Mouse (Mus musculus) liver (tissue): Measurements from ENCODE around the gene Hist2h2bb.
"Not testable (repeated sequence)": the region's sequence is repeated elsewhere in the genome, so short reads cannot be mapped to it uniquely, and the experiment has no call there.

ENCODE experiments used
- DNase-seq: peaks from one replicate; pipeline ENCODE4 v3.0.0-alpha.2; 2020; ENCODE audit warnings: mixed read lengths

Hist2h2bb gene

GRCm38 (mm10) chr3:96240799-96241197, 28.8 kb upstream of the Hist2h2bb start:
- DNase-seq: no peak

GRCm38 (mm10) chr3:96243921-96244572, 25.5 kb upstream of the Hist2h2bb start:
- peak; percentile 44 for DNase-seq

GRCm38 (mm10) chr3:96245003-96245886, 24.3 kb upstream of the Hist2h2bb start, which contains the start of gene Hist2h2aa1:
Gene Hist2h2aa1 (plus strand): TSS chr3:96245497.
- DNase-seq: peak; percentile 83

GRCm38 (mm10) chr3:96246018-96246417, 23.5 kb upstream of the Hist2h2bb start:
- DNase-seq: not testable (repeated sequence)

GRCm38 (mm10) chr3:96246427-96246856, 23.1 kb upstream of the Hist2h2bb start, which contains the start of gene Hist2h3c1:
Gene Hist2h3c1 (plus strand): TSS chr3:96246685.
- not testable (repeated sequence) for DNase-seq

GRCm38 (mm10) chr3:96247356-96248140, 22.0 kb upstream of the Hist2h2bb start:
- DNase-seq: peak; percentile 38

GRCm38 (mm10) chr3:96248141-96249033, 21.2 kb upstream of the Hist2h2bb start:
- no peak for DNase-seq

- DNase-seq: no peak
Observed at GRCm38 (mm10) chr3:96249034-96249345, 20.6 kb upstream of the Hist2h2bb start.

- no peak for DNase-seq
Observed at GRCm38 (mm10) chr3:96250890-96251289, 18.7 kb upstream of the Hist2h2bb start.

- DNase-seq: no peak
Observed at GRCm38 (mm10) chr3:96251787-96252186, 17.8 kb upstream of the Hist2h2bb start.

GRCm38 (mm10) chr3:96254683-96255355, 14.7 kb upstream of the Hist2h2bb start:
- DNase-seq: peak; percentile 84

GRCm38 (mm10) chr3:96255926-96256593, 13.5 kb upstream of the Hist2h2bb start:
- no peak for DNase-seq

GRCm38 (mm10) chr3:96257190-96257589, 12.4 kb upstream of the Hist2h2bb start:
- no peak for DNase-seq

GRCm38 (mm10) chr3:96260220-96260619, 9.3 kb upstream of the Hist2h2bb start:
- no peak for DNase-seq

- DNase-seq: no peak
Observed at GRCm38 (mm10) chr3:96261623-96262022, 7.9 kb upstream of the Hist2h2bb start.

- peak; percentile 87 for DNase-seq
Observed at GRCm38 (mm10) chr3:96262216-96262875, 7.2 kb upstream of the Hist2h2bb start.

GRCm38 (mm10) chr3:96262979-96263550, 6.5 kb upstream of the Hist2h2bb start, which contains the start of gene Hist2h4:
Gene Hist2h4 (minus strand): TSS chr3:96263311.
- DNase-seq: peak; percentile 94

GRCm38 (mm10) chr3:96263558-96264403, 5.8 kb upstream of the Hist2h2bb start:
- DNase-seq: peak; percentile 54
